In the genomic region with DNA sequence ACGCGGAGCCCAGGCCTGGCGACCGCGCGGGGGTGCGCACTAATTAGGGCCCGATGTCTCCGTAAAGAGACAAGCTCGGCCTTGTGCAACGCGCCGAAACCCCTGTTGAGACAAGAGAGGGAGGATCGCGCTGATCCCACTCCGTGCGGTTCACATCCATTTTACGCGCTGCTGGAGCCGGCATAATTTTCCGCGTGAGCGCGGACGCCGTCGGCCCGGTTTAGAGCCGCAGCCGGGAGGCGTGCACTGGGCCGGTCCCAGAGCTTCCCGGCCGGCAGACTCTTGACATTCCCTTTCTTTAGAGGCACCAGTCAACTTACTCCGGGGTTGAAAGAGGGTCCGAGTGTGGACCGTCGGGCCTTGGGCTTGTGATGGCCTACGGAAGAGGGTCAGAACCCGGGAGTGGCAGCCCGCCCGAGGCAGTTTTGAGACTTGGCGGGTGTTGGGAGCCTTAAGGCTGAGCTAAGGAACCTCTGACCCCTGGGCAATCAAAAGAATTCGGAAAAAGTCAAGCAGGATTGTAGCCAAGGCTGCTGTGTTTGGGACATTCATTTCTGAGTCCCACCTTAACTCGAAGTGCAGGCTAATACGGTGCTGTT, we compare ENCODE assay signal across 8 mouse cellular contexts. TPM values are rescaled to one million over a fixed set of nuclear protein-coding genes. Genes with fewer than 3 reads are reported as not detected.
DNase-seq lines count a peak whose midpoint lies in the region; ATAC-seq and TF ChIP-seq lines count a peak whose summit lies in the region.

No protein-coding gene starts in this region.

- peak; percentile 60 for ATAC-seq in forebrain, embryonic 14.5 days
- peak; percentile 22 for ATAC-seq in liver, embryonic 14.5 days (ENCODE audit: insufficient read depth)

- no peaks in the 10 kb centered on the region for H3K79me2 ChIP-seq in heart, adult 2 months (replicated peaks; ENCODE audit: control insufficient read depth, insufficient read depth, low read length)

- DNase-seq in heart, adult 2 months: no peak
- no peak for DNase-seq in heart, postnatal 25 days (ENCODE audit: low spot score)
- no peak for DNase-seq in forebrain, embryonic 14.5 days (ENCODE audit: low spot score)
- no peak for DNase-seq in liver, embryonic 14.5 days (ENCODE audit: low read depth in 3 of 3, low spot score in 3 of 3)
- no peak for DNase-seq in right cerebral cortex, adult 18-20 months
- DNase-seq in gastrocnemius, postnatal 25 days: no peak
- DNase-seq in adrenal gland, adult 2 months: no peak

- no peak for TF ChIP-seq CTCF in heart, adult 2 months (IDR thresholded peaks at IDR 0.05)
- no peak for TF ChIP-seq CTCF in E14TG2a.4 (conservative IDR thresholded peaks at IDR 0.05; ENCODE audit: low read length)
- TF ChIP-seq CTCF in liver, embryonic 14.5 days (IDR thresholded peaks at IDR 0.05; ENCODE audit: low read depth): no peak

- H3K36me3 ChIP-seq in heart, adult 2 months (ENCODE audit: control insufficient read depth, insufficient read depth, low read length): peaks cover 11% of the 10 kb centered on the region
- H3K36me3 ChIP-seq in E14TG2a.4 (ENCODE audit: insufficient read depth, low read length): peaks cover 19% of the 10 kb centered on the region
- H3K36me3 ChIP-seq in forebrain, embryonic 14.5 days (ENCODE audit: control insufficient read depth, insufficient read depth, low read length): no peaks in the 10 kb centered on the region
- H3K36me3 ChIP-seq in liver, embryonic 14.5 days (replicated peaks; ENCODE audit: control insufficient read depth, insufficient read depth, low read depth): 0 out of 2 replicates have a peak, but pooled peaks cover under 1% of the 10 kb centered on the region

- peak overlapping the region; percentile 85 for H3K27ac ChIP-seq in heart, adult 2 months
- H3K27ac ChIP-seq in forebrain, embryonic 14.5 days (ENCODE audit: low read depth, low read length): peak overlapping the region; percentile 96
- peak overlapping the region; percentile 76 for H3K27ac ChIP-seq in liver, embryonic 14.5 days

- TF ChIP-seq POLR2A in heart, adult 2 months (IDR thresholded peaks at IDR 0.05; ENCODE audit: insufficient read depth, low read depth, low read length): no peak

- H3K4me3 ChIP-seq in heart, adult 2 months: peak overlapping the region; percentile 92
- peak overlapping the region; percentile 87 for H3K4me3 ChIP-seq in E14TG2a.4 (replicated peaks; ENCODE audit: low read length)
- H3K4me3 ChIP-seq in forebrain, embryonic 14.5 days (ENCODE audit: low read depth, low read length): peak overlapping the region; percentile 33
- H3K4me3 ChIP-seq in liver, embryonic 14.5 days (ENCODE audit: insufficient read depth in 1 of 2, low read depth in 2 of 2, low read length in 2 of 2): peak overlapping the region; percentile 62 to 71

- H3K4me2 ChIP-seq in forebrain, embryonic 14.5 days (ENCODE audit: low read length): peak overlapping the region; percentile 56
- H3K4me2 ChIP-seq in liver, embryonic 14.5 days (ENCODE audit: low read depth): peak overlapping the region; percentile 89

- no peaks in the 10 kb centered on the region for H3K9me3 ChIP-seq in E14TG2a.4 (ENCODE audit: low read length)
- no peaks in the 10 kb centered on the region for H3K9me3 ChIP-seq in forebrain, embryonic 14.5 days (replicated peaks; ENCODE audit: control insufficient read depth, low read length)
- no peaks in the 10 kb centered on the region for H3K9me3 ChIP-seq in liver, embryonic 14.5 days (ENCODE audit: control insufficient read depth, low read length)

- WGBS in heart, adult 2 months: 4% methylated on average over 46 of the region's 46 CpGs
- under 1% methylated on average over 46 of the region's 46 CpGs for WGBS in forebrain, embryonic 14.5 days
- under 1% methylated on average over 46 of the region's 46 CpGs for WGBS in liver, embryonic 14.5 days (ENCODE audit: insufficient replicate concordance)

- TF ChIP-seq EP300 in heart, adult 2 months (IDR thresholded peaks at IDR 0.05; ENCODE audit: insufficient read depth, low read depth, low read length): no peak
- no peak for TF ChIP-seq EP300 in liver, embryonic 14.5 days (IDR thresholded peaks at IDR 0.05; ENCODE audit: low read depth)

- intact Hi-C loops in heart, adult 2 months (cut with DNase I): loop anchor here (5.0 to 10.0 kb wide), 3 partner anchors 91 to 1804 kb away; partner anchors contain the start of genes Lpxn and Zfp91
- intact Hi-C loops in heart, postnatal 25 days (cut with DNase I): loop anchor here (5.0 kb wide), 2 partner anchors 91 to 146 kb away; no protein-coding TSS in a partner anchor

- H3K4me1 ChIP-seq in heart, adult 2 months (ENCODE audit: control insufficient read depth, insufficient read depth, low read length): peaks cover 3% of the 10 kb centered on the region
- H3K4me1 ChIP-seq in E14TG2a.4 (replicated peaks; ENCODE audit: low read depth, low read length): peaks cover 45% of the 10 kb centered on the region
- H3K4me1 ChIP-seq in forebrain, embryonic 14.5 days (ENCODE audit: control insufficient read depth, insufficient read depth, low read length): peaks cover 9% of the 10 kb centered on the region
- peaks cover 15 to 16% of the 10 kb centered on the region in 2 experiments for H3K4me1 ChIP-seq in liver, embryonic 14.5 days (replicated peaks; ENCODE audit: control insufficient read depth in 2 of 2, insufficient read depth in 2 of 2, low read length in 1 of 2)

- H3K27me3 ChIP-seq in heart, adult 2 months (ENCODE audit: control insufficient read depth, insufficient read depth, low read length): no peaks in the 10 kb centered on the region
- no peaks in the 10 kb centered on the region for H3K27me3 ChIP-seq in E14TG2a.4 (ENCODE audit: insufficient read depth, low read length)
- H3K27me3 ChIP-seq in forebrain, embryonic 14.5 days (replicated peaks; ENCODE audit: control insufficient read depth, insufficient read depth, low read length): 0 out of 2 replicates have a peak, but pooled peaks cover 5% of the 10 kb centered on the region
- no peaks in the 10 kb centered on the region for H3K27me3 ChIP-seq in liver, embryonic 14.5 days (ENCODE audit: control insufficient read depth, insufficient read depth, low read length)

- H3K9ac ChIP-seq in heart, adult 2 months (ENCODE audit: low read depth, low read length): peak overlapping the region; percentile 67
- H3K9ac ChIP-seq in forebrain, embryonic 14.5 days (ENCODE audit: low read length): peak overlapping the region; percentile 58
- peak overlapping the region; percentile 75 for H3K9ac ChIP-seq in liver, embryonic 14.5 days (replicated peaks)

RNA-seq across cellular contexts. Expression of gene Tle4, which starts 0.9 kb away (rescaled TPM):
- 10 to 100 TPM in 1 of 2 experiments, 1 to 10 TPM in 1; 8.5 to 10.3 TPM for total RNA-seq in heart, adult 2 months (2021)
- 5.8 and 7.8 TPM in 2 replicates for polyA plus RNA-seq in heart, adult 2 months (2012; rRNA removed)
- 1 to 10 TPM; 8.9 to 9.5 TPM for total RNA-seq in heart, postnatal 25 days (2021)
- 28.9 and 30.3 TPM in 2 replicates for polyA plus RNA-seq in forebrain, embryonic 14.5 days (2014; fragmentation: Nextera tagmentation; extraction: Ambion mirVana)
- polyA plus RNA-seq in liver, embryonic 14.5 days (2012; rRNA removed): 3.7 and 4.3 TPM in 2 replicates
- 3.7 and 5.7 TPM in 2 replicates for polyA plus RNA-seq in liver, embryonic 14.5 days (2014; fragmentation: Nextera tagmentation; extraction: Ambion mirVana)
- total RNA-seq in gastrocnemius, postnatal 25 days (2021): 10 to 100 TPM; 15.2 to 18.6 TPM
- total RNA-seq in adrenal gland, adult 2 months (2021): 10 to 100 TPM in 1 of 2 experiments, 1 to 10 TPM in 1; 7.8 to 11.2 TPM
- 5.2 and 6.0 TPM in 2 replicates for polyA plus RNA-seq in adrenal gland, adult 2 months (2012; rRNA removed)

Comparison
In these comparisons a context has a peak if more than half of its experiments do, and no peak if none do; other contexts are left out.
1. H3K4me3 ChIP-seq: peak in every context shown above with its lines; median percentile 92 in heart, adult 2 months; 87 in E14TG2a.4; 66 in liver, embryonic 14.5 days; 33 in forebrain, embryonic 14.5 days.